ENCODE assay signal across 10 mouse cellular contexts in the genomic region with DNA sequence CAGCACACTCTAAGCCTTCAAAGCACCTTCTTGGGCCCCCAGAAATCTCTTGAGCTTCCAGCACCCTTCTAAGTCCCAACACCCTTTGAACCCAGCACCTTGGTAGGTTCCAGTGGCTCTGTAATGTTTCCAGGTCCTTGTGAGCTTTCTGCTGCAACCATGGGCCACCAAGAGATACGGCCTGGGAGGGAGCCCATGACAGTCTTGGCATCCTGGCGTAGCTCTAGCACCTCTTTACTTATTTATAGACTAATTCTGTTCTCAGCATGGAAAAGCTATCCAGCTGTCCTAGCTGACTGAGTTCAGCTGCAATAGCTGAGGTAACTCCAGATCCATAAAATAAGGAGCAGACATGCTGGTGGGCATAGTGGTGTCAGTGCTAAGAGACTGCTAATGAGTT.
"Had no signal": no experiment of that assay in that cellular context is flagged by ENCODE, and none has a peak within 500 bp of the region (broad histone marks: within the 10 kb centered on the region; RNA-seq: fewer than 3 reads in every experiment).

No protein-coding gene starts in this region.

- H3K4me1 ChIP-seq: limb, embryonic 13.5 days; midbrain, embryonic 13.5 days had no signal

- H3K4me3 ChIP-seq: limb, embryonic 13.5 days; midbrain, embryonic 13.5 days had no signal

- H3K27ac ChIP-seq: limb, embryonic 13.5 days; liver, embryonic 14.5 days; midbrain, embryonic 13.5 days; stomach, postnatal 0 days had no signal

- H3K4me2 ChIP-seq: limb, embryonic 13.5 days; midbrain, embryonic 13.5 days had no signal

- DNase-seq: kidney, postnatal 25 days; lung, adult 18-20 months; lung, postnatal 36 days; right cerebral cortex, adult 18-20 months; right cerebral cortex, postnatal 25 days; thymus, postnatal 4 days had no signal

- H3K36me3 ChIP-seq: limb, embryonic 13.5 days; midbrain, embryonic 13.5 days had no signal

- H3K9me3 ChIP-seq: limb, embryonic 13.5 days; midbrain, embryonic 13.5 days had no signal

- H3K27me3 ChIP-seq: limb, embryonic 13.5 days; midbrain, embryonic 13.5 days had no signal

- ATAC-seq: midbrain, embryonic 13.5 days had no signal

- H3K9ac ChIP-seq: limb, embryonic 13.5 days; liver, embryonic 14.5 days; midbrain, embryonic 13.5 days had no signal
